Mouse (Mus musculus) urinary bladder, postnatal 10 days (tissue): ENCODE measurements around the gene St7l.

Source experiments
- DNase-seq: peaks from one replicate; pipeline ENCODE4 v3.0.0; 2022; ENCODE audit warnings: low spot score

Gene St7l

GRCm38 (mm10) chr3:104963331-104964276 lies 99.8 kb downstream of the St7l start:
- no peak for DNase-seq

- DNase-seq = no peak
Observed at GRCm38 (mm10) chr3:104965070-104965855, 101.5 kb downstream of the St7l start.

- DNase-seq = no peak
Observed at GRCm38 (mm10) chr3:104965991-104966554, 102.3 kb downstream of the St7l start.

- DNase-seq = peak; percentile 72
Observed at GRCm38 (mm10) chr3:104967548-104968300, 103.9 kb downstream of the St7l start.
